Mouse (Mus musculus) neural tube, embryonic 13.5 days (tissue): ENCODE data around the gene Sorcs2. TPM values are rescaled to one million over a fixed set of nuclear protein-coding genes. Genes with fewer than 3 reads are reported as not detected.

Experiments used
- ATAC-seq: fragments of 200-750 bp; cut with Nextera tagmentation; 2 replicates; pipeline ENCODE4 v1.8.0; 2017; ENCODE audit warnings: low read depth, mild to moderate bottlenecking, moderate TSS enrichment, moderate library complexity
- H3K27ac ChIP-seq: fragments of 300-500 bp; sonication (generic); replicated peaks from 2 replicates; pipeline ENCODE4 v1.5.1; 2015; ENCODE audit warnings: moderate library complexity, mild to moderate bottlenecking, inconsistent platforms
- H3K27me3 ChIP-seq: fragments of 300-500 bp; sonication (generic); 2 replicates; pipeline ENCODE4 v1.6.1; 2015; ENCODE audit warnings: mild to moderate bottlenecking, inconsistent platforms
- H3K36me3 ChIP-seq: fragments of 300-500 bp; sonication (generic); 2 replicates; pipeline ENCODE4 v1.6.1; 2015; ENCODE audit warnings: mild to moderate bottlenecking, inconsistent platforms
- H3K4me1 ChIP-seq: fragments of 300-500 bp; sonication (generic); replicated peaks from 2 replicates; pipeline ENCODE4 v1.6.1; 2015; ENCODE audit warnings: inconsistent platforms
- H3K4me2 ChIP-seq: fragments of 300-500 bp; sonication (generic); 2 replicates; pipeline ENCODE4 v1.6.1; 2015; ENCODE audit warnings: inconsistent platforms, mild to moderate bottlenecking, moderate library complexity
- H3K4me3 ChIP-seq: fragments of 300-500 bp; sonication (generic); 2 replicates; pipeline ENCODE4 v1.5.1; 2015; ENCODE audit warnings: mild to moderate bottlenecking, inconsistent platforms
- H3K9ac ChIP-seq: fragments of 300-500 bp; sonication (generic); 2 replicates; pipeline ENCODE4 v1.6.1; 2015; ENCODE audit warnings: moderate library complexity, mild to moderate bottlenecking, inconsistent platforms
- H3K9me3 ChIP-seq: fragments of 300-500 bp; sonication (generic); 2 replicates; pipeline ENCODE4 v1.6.1; 2016; ENCODE audit warnings: inconsistent platforms
- WGBS: fragments of 180-500 bp; shearing (Covaris S2); methylation state at CpG from one replicate; pipeline ENCODE4 v1.1.7; 2015; 5-methylcytosine and 5-hydroxymethylcytosine counted together
- polyA plus RNA-seq: library from polyadenylated mRNA; unstranded; fragments of >200 nt; fragmentation: Nextera tagmentation; extraction: Ambion mirVana; gene quantifications from 2 replicates; pipeline ENCODE4 v1.2.1, GENCODE M21; 2015

Gene Sorcs2
- 10.8 and 11.4 TPM in 2 replicates for polyA plus RNA-seq

DNA sequence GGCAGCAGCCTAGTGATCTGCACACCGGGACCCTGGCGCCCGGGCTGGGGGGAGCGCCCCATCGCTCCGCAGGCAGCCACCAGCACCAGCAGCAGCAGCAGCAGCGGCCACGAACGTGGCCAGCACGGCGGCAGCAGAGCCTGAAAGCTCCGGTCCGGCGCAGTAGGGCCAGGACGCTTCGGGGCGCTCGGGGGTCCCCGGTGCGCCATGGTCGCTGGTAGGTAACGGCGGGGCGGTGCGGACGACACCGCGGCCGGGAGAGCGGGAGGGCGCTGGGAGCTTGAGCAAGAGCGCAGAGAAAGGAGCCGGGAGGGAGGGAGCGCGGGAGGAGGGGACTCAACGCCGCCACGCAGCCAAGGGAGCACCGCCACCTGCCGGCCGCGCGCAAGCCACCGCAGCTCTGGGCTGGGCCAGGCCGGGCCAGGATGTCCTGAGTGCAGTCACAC lies at the start of gene Sorcs2:
Sorcs2 (minus strand) TSS at position 303 of the 446 bp plus-strand sequence.
- Histone ChIP-seq H3K9ac (peak within 1 kb of the TSS; percentile 91), H3K27me3 (peaks cover 44% of the 10 kb centered on the region), H3K36me3 (no peaks in the 10 kb centered on the region), H3K27ac (peak within 1 kb of the TSS; percentile 49; the same call in 1 of the 2 replicates), H3K4me1 (peaks cover 45% of the 10 kb centered on the region), H3K9me3 (no peaks in the 10 kb centered on the region), H3K4me2 (peak within 1 kb of the TSS; percentile 99), H3K4me3 (peak within 1 kb of the TSS; percentile 77)
- WGBS = under 1% methylated on average over 41 of the region's 45 CpGs
- ATAC-seq = peak; percentile 91

DNA sequence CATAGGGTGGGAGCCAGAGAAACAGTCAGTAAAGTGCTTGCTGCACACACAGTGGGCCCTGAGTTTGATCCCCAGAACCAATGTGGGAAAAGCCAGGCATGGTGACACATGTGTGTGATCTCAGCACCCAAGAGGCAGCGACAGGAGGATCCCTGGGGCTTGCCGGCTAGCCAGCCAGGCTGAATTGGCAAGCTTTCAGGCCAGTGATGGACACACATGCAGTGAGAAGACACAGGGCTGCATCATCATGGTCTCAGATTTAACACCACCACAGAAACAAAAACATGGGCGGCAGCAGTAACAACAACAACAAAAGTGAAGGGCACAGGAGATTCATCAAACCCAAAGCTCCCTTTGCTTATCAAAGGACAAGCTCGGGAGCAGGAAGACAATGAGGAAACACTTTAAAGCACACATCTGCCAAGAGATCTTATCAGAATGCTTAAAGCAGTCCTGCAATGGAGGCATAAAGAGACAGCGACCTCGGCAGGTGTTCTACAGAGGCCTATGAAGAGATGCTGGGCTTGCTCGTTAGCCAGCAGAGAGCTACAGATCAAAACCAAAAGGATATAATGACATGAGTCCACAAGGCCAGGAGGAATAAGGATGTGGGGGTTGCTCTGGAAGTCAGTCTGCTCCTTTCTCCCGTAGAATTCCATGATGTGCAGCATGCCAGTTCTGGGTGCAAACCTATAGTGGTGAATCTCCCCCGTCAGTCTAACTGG lies 48.4 kb upstream of the Sorcs2 start:
- no peak overlapping the region for H3K9ac ChIP-seq
- H3K36me3 ChIP-seq = no peaks in the 10 kb centered on the region
- no peaks in the 10 kb centered on the region for H3K9me3 ChIP-seq
- H3K4me1 ChIP-seq = peaks cover 13% of the 10 kb centered on the region; the same call in 1 of the 2 replicates
- H3K27me3 ChIP-seq = 0 out of 2 replicates have a peak, but pooled peaks cover 3% of the 10 kb centered on the region
- H3K4me3 ChIP-seq = no peak overlapping the region
- ATAC-seq = no peak
- WGBS = 51% methylated on average over 9 of the region's 9 CpGs
- no peak overlapping the region for H3K4me2 ChIP-seq
- no peak overlapping the region for H3K27ac ChIP-seq

DNA sequence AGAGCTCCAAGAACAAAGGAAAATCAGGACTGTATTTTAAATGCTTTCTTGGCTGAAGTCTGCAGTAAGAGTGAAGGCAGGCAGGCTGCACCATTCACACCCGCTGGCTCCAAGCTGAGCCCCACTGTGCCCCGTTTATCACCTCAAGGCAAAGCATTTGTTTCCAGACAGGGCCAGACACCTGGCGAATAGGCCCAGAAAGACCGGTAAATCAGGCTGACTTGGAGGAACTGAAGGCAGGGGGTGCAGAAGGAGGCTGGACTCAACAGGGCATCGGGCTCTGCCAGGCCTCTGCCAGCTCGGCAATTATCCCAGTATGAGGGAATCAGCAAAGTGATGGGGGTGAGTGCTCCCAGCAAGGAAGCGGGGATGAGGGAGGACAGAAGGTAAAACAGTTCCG lies 47.1 kb upstream of the Sorcs2 start:
- Histone ChIP-seq H3K4me3 (no peak overlapping the region), H3K9me3 (no peaks in the 10 kb centered on the region), H3K4me1 (peaks cover 13% of the 10 kb centered on the region; the same call in 1 of the 2 replicates), H3K27ac (no peak overlapping the region), H3K27me3 (0 out of 2 replicates have a peak, but pooled peaks cover 3% of the 10 kb centered on the region), H3K36me3 (no peaks in the 10 kb centered on the region), H3K4me2 (no peak overlapping the region), H3K9ac (no peak overlapping the region)
- WGBS = 31% methylated on average over 8 of the region's 8 CpGs
- 0 out of 2 replicates have a peak, but pooled peaks have one; percentile 45 for ATAC-seq

DNA sequence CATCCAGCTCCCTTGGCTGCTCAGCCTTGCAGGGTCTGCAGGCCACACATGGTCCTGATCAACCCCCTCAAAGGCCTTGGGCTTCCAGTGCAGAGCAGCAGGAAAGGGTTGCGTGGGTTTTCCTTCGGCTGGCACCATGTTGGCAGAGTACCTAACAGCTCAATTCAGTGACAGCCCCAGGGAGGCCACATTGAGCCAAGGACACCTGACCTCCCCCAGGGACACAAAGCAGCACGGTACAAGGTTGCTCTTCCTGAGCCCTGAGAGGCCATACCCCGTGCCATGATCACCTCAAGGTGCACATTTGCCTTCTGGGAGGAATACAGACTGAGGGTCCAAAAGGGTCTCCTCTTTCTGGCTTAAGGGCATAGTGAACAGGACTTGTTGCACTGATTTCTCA lies 46.7 kb upstream of the Sorcs2 start:
- 50% methylated on average over 4 of the region's 4 CpGs for WGBS
- Histone ChIP-seq H3K36me3 (no peaks in the 10 kb centered on the region), H3K4me2 (no peak overlapping the region), H3K4me3 (no peak overlapping the region), H3K27me3 (0 out of 2 replicates have a peak, but pooled peaks cover 3% of the 10 kb centered on the region), H3K4me1 (peaks cover 13% of the 10 kb centered on the region; the same call in 1 of the 2 replicates), H3K9me3 (no peaks in the 10 kb centered on the region), H3K9ac (no peak overlapping the region), H3K27ac (no peak overlapping the region)
- no peak for ATAC-seq

DNA sequence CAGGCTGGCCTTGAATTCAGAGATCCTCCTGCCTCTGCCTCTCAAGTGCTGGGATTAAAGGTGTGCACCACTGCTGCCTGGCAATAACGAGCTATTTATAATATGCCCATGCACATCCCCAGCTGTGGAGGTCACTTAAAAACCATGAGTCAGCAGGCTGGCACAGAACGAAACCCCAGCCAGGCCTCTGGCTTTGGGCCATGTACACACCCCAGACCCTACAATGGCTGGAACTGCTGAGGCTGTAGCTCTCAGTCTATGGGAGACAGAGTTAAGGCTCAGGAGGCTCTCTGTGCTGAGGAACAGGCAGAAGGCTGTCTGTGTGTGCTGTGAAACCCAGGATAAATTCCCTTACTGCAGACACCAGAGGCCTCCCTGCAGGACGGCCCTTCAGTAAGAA lies 42.8 kb upstream of the Sorcs2 start:
- H3K4me3 ChIP-seq = no peak overlapping the region
- ATAC-seq = no peak
- WGBS = 59% methylated on average over 3 of the region's 3 CpGs
- no peaks in the 10 kb centered on the region for H3K36me3 ChIP-seq
- H3K4me1 ChIP-seq = peaks cover 13% of the 10 kb centered on the region; the same call in 1 of the 2 replicates
- 0 out of 2 replicates have a peak, but pooled peaks cover 3% of the 10 kb centered on the region for H3K27me3 ChIP-seq
- H3K9me3 ChIP-seq = no peaks in the 10 kb centered on the region
- H3K27ac ChIP-seq = no peak overlapping the region
- H3K9ac ChIP-seq = no peak overlapping the region
- H3K4me2 ChIP-seq = no peak overlapping the region

DNA sequence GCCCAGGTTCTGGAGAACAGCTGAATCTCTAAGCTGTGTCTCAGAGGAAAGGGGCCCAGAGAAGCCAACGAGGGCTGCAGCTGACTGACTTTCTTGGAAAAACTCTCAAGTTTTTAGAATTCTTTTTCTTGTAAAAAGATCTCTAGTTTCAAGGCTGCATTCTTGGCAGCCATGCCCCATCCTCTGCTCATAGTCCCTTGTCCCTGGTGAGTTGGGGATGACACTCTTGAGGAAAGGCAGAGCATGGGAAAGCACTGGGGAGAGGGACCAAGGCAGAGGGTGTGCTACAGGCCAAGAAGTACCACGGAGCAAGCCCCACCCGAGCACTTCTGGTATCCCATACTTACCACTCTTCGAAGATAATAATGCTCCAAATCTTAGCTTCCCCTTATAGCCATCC lies 38.9 kb upstream of the Sorcs2 start:
- no peaks in the 10 kb centered on the region for H3K36me3 ChIP-seq
- H3K4me1 ChIP-seq = peaks cover 11% of the 10 kb centered on the region
- no peak overlapping the region for H3K4me3 ChIP-seq
- H3K9me3 ChIP-seq = no peaks in the 10 kb centered on the region
- no peaks in the 10 kb centered on the region for H3K27me3 ChIP-seq
- no peak overlapping the region for H3K4me2 ChIP-seq
- no peak for ATAC-seq
- H3K9ac ChIP-seq = no peak overlapping the region
- H3K27ac ChIP-seq = no peak overlapping the region
- 83% methylated on average over 4 of the region's 4 CpGs for WGBS

DNA sequence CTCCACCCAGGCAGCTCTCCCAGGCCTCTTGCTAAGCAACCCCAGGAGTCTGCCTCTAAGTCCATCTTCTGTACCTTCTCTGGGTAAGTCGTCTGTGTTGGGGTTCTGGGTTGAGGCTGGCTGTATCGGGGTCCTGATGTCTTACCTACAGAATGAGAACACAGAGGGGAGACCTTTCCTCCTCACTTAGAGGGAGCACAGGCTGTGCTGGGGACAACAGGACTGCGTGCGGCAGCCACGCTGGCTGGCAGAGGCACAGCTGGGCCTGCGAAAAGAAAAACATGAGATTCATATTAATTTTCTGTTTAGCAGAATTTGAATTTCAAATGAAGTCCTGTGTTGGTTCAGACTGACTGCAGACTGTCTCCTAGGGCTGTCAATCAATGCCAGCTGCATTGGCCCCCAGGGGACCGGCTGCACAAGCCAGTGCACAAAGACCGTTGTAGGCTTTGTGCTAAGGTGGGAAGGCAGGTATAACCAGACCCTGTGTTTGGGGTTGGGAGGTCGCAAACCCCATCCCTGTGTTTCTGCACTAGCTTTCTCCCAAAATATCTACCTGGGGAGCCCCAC lies 36.5 kb upstream of the Sorcs2 start:
- Histone ChIP-seq H3K4me1 (peaks cover 23% of the 10 kb centered on the region), H3K4me3 (no peak overlapping the region), H3K9ac (no peak overlapping the region), H3K27ac (peak overlapping the region; percentile 46; the same call in 1 of the 2 replicates), H3K9me3 (no peaks in the 10 kb centered on the region), H3K4me2 (no peak overlapping the region), H3K27me3 (no peaks in the 10 kb centered on the region), H3K36me3 (no peaks in the 10 kb centered on the region)
- no peak for ATAC-seq
- 48% methylated on average over 9 of the region's 9 CpGs for WGBS

DNA sequence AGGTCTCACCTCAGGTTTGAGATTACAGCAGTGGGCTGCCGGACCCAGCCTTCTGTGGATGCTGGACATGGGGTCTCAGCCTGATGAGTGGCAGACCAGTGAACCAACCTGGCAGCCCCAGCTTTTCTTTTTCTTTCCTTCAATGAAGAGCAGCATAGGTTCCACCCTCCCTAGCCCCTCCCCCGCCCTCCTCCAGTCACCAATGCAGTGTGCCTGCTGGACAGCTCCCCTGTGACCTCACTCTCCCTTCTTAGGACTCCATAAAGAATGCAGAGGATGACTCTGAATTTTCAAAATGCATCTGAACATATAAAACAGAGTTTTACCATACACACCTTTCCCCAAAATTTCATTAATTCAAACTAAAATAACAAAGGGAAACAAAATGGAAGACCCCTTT lies 33.8 kb upstream of the Sorcs2 start:
- Histone ChIP-seq H3K27me3 (no peaks in the 10 kb centered on the region), H3K4me2 (no peak overlapping the region), H3K36me3 (no peaks in the 10 kb centered on the region), H3K27ac (no peak overlapping the region), H3K4me3 (no peak overlapping the region), H3K9me3 (no peaks in the 10 kb centered on the region), H3K4me1 (peaks cover 32% of the 10 kb centered on the region), H3K9ac (no peak overlapping the region)
- WGBS = 61% methylated on average over 2 of the region's 2 CpGs
- ATAC-seq = no peak

DNA sequence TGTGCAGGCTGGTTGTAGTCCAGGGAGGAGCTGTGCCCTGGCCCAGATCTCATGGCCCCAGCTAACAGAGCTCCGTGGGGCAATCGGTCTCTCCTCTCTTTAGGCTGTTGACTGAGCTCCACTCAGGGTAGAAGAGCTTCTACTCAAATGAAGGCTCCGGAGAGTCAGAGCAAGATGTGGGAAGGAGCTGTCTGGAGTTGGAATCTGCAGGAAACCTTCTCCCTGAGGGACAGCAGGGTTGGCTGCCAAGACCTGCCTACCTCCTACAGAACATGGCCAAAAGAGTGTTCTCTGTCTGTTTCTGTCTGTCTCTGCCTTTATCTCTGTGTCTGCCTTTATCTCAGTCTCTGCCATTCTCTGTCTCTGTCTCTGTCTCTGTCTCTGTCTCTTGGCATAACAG lies 31.6 kb upstream of the Sorcs2 start:
- 93% methylated on average over 3 of the region's 3 CpGs for WGBS
- ATAC-seq = no peak
- Histone ChIP-seq H3K4me1 (peaks cover 26% of the 10 kb centered on the region), H3K27me3 (no peaks in the 10 kb centered on the region), H3K4me2 (no peak overlapping the region), H3K27ac (no peak overlapping the region), H3K9ac (no peak overlapping the region), H3K4me3 (no peak overlapping the region), H3K36me3 (no peaks in the 10 kb centered on the region), H3K9me3 (no peaks in the 10 kb centered on the region)

DNA sequence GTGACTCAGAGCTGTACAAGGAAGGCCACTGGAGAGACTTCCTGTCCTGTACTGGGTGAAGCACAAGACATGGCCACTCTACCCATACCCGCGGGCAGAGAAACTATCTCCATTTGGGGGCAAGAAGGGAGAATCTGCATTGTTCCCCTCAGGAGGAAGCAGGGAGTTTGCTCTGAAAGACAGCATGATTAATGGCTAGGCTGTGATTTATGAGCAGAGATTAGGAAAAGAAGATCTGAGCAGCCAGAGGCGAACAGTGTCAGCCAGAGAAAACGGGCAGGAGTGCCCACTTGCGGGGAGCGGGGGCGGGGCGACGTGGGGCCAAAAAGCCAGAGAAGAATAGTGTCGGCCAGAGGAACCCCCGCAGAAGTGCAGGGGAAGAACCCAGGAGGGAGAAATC lies 29.9 kb upstream of the Sorcs2 start:
- Histone ChIP-seq H3K27me3 (no peaks in the 10 kb centered on the region), H3K9ac (no peak overlapping the region), H3K27ac (no peak overlapping the region), H3K9me3 (no peaks in the 10 kb centered on the region), H3K4me1 (peaks cover 21% of the 10 kb centered on the region), H3K4me2 (no peak overlapping the region), H3K36me3 (no peaks in the 10 kb centered on the region), H3K4me3 (no peak overlapping the region)
- no peak for ATAC-seq
- WGBS = 29% methylated on average over 11 of the region's 11 CpGs

DNA sequence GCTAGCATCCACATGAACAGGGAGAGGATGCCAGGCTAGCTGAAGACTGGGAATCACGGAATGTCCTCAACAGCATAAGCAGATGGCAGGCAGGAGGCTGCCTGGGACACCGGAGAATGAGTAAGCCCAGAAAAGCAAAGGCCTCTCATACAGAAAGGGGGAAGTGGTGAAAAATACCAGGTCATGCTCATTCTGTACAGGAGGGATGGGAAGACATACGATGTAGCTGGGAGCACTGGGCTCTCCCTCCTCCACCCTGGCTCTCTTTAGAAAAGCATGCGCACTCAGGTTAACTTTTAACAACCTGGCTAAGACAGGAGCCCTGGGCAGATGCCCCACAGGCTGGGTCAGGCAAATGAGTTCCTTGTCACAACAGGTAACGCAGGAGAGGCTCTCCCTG lies 28.5 kb upstream of the Sorcs2 start:
- 83% methylated on average over 5 of the region's 5 CpGs for WGBS
- Histone ChIP-seq H3K4me3 (no peak overlapping the region), H3K9ac (no peak overlapping the region), H3K27me3 (no peaks in the 10 kb centered on the region), H3K4me1 (peaks cover 20% of the 10 kb centered on the region), H3K4me2 (no peak overlapping the region), H3K27ac (no peak overlapping the region), H3K36me3 (no peaks in the 10 kb centered on the region), H3K9me3 (no peaks in the 10 kb centered on the region)
- no peak for ATAC-seq

DNA sequence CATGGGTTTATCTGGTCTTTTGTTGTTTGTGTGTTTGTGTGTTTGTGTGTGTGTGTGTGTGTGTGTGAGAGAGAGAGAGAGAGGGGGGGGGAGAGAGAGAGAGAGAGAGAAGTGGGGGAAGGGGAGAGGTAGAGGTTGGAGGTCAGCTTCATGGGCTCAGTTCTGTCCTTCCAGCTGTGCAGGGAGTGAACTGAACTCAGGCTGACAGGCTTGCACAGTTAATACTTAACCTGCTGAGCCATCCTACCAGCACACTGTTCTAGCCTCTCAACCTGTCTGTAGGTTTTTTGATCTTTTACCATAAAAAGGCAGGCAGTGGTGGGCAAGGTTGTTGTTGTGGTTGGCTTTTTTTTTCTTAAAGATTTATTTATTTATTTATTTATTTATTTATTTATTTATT lies 26.7 kb upstream of the Sorcs2 start:
- H3K4me1 ChIP-seq = peaks cover 9% of the 10 kb centered on the region
- H3K27ac ChIP-seq = no peak overlapping the region
- no peak for ATAC-seq
- no peaks in the 10 kb centered on the region for H3K36me3 ChIP-seq
- H3K27me3 ChIP-seq = no peaks in the 10 kb centered on the region
- H3K4me3 ChIP-seq = no peak overlapping the region
- H3K9ac ChIP-seq = no peak overlapping the region
- no peak overlapping the region for H3K4me2 ChIP-seq
- H3K9me3 ChIP-seq = no peaks in the 10 kb centered on the region
